Mouse (Mus musculus) neutrophil, adult 59 days (primary cell): ENCODE measurements around the gene Tnfsf13b. TPM values are rescaled to one million over a fixed set of nuclear protein-coding genes. Genes with fewer than 3 reads are reported as not detected.

Source experiments
- total RNA-seq, 2 experiments: library from RNA; stranded (reverse); gene quantifications; 1 replicate in 1 of 2; 2 replicates in 1 of 2; pipeline ENCODE4 v1.2.4; 2023

The Tnfsf13b gene
- total RNA-seq, result 10 to 100 TPM; 69.4 to 82.5 TPM

GRCm38 (mm10) chr8:10006156-10006985 is at the start of gene Tnfsf13b:
Gene Tnfsf13b (plus strand): TSS chr8:10006467.

GRCm38 (mm10) chr8:9977573-9978314 is 28.5 kb upstream of the Tnfsf13b start, which contains the start of the genes Lig4 and Abhd13:
Gene Lig4 (minus strand): TSS chr8:9977686.
Gene Abhd13 (plus strand): TSS chr8:9977707.

Other genes with a start within 250 kb of the Tnfsf13b start
- gene Fam155a, start 235.3 kb upstream of the Tnfsf13b start, total RNA-seq, result not detected
- not detected for gene Gm10217, start 142.2 kb upstream of the Tnfsf13b start, total RNA-seq
- 1 to 10 TPM; 2.5 to 3.6 TPM for gene Lig4, start 28.8 kb upstream of the Tnfsf13b start, total RNA-seq
- 10 to 100 TPM in 1 of 2 experiments, 1 to 10 TPM in 1; 9.6 to 11.6 TPM for gene Abhd13, start 28.8 kb upstream of the Tnfsf13b start, total RNA-seq
- gene Myo16, start 147.4 kb downstream of the Tnfsf13b start, total RNA-seq, result under 1 TPM; 0.13 to 0.20 TPM